16 mouse cellular contexts compared by ENCODE assay signal in the genomic region with DNA sequence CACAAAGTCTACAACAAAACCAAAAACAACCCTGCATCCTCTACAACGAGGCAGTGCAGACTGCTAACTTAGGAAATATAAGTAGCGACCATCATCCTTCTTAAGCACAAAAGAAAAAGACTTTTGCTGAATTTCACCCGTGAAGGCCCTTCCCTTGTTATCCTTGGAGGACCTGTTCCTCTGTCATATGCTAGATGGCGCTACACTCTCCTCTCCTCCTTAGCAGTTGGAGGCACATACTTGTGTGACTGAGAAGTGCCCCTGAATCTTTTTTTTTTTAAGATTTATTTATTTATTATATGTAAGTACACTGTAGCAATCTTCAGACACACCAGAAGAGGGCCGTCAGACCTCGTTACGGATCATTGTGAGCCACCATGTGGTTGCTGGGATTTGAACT. TPM values are rescaled to one million over a fixed set of nuclear protein-coding genes. Genes with fewer than 3 reads are reported as not detected.
DNase-seq lines count a peak whose midpoint lies in the region; ATAC-seq and TF ChIP-seq lines count a peak whose summit lies in the region.
"Had no signal": no experiment of that assay in that cellular context is flagged by ENCODE, and none has a peak within 500 bp of the region (broad histone marks: within the 10 kb centered on the region; RNA-seq: fewer than 3 reads in every experiment).

No protein-coding gene starts in this region.

- WGBS in heart, postnatal 0 days = 82% methylated on average over 7 of the region's 7 CpGs
- 87% methylated on average over 7 of the region's 7 CpGs for WGBS in lung, embryonic 14.5 days

- no peak for TF ChIP-seq EP300 in heart, postnatal 0 days (IDR thresholded peaks at IDR 0.05; ENCODE audit: low read depth)

- peak; percentile 21; the same call in 1 of the 2 replicates for TF ChIP-seq CTCF in heart, postnatal 0 days (IDR thresholded peaks at IDR 0.05; ENCODE audit: low read depth)
- peak; percentile 37 for TF ChIP-seq CTCF in lung, embryonic 14.5 days (IDR thresholded peaks at IDR 0.05; ENCODE audit: low read depth)

- peaks cover 9% of the 10 kb centered on the region; the same call in 1 of the 2 replicates for H3K4me1 ChIP-seq in heart, postnatal 0 days (ENCODE audit: control insufficient read depth, insufficient read depth)
- no peaks in the 10 kb centered on the region for H3K4me1 ChIP-seq in lung, embryonic 14.5 days (ENCODE audit: insufficient read depth)
- H3K4me1 ChIP-seq: megakaryocyte, embryonic 14.5 days had no signal

- no peaks in the 10 kb centered on the region for H3K9me3 ChIP-seq in heart, postnatal 0 days (replicated peaks; ENCODE audit: control insufficient read depth, low read length)
- H3K9me3 ChIP-seq in lung, embryonic 14.5 days (ENCODE audit: low read depth, low read length) = no peaks in the 10 kb centered on the region
- H3K9me3 ChIP-seq: hindbrain, embryonic 13.5 days; limb, embryonic 13.5 days; megakaryocyte, embryonic 14.5 days; neural tube, embryonic 13.5 days had no signal

- ATAC-seq in heart, postnatal 0 days (ENCODE audit: insufficient read depth, low read depth) = no peak
- ATAC-seq in lung, embryonic 14.5 days (ENCODE audit: insufficient read depth) = no peak

- peaks cover 10% of the 10 kb centered on the region; the same call in 1 of the 2 replicates for H3K36me3 ChIP-seq in heart, postnatal 0 days (replicated peaks; ENCODE audit: control insufficient read depth, insufficient read depth, low read length)
- H3K36me3 ChIP-seq in lung, embryonic 14.5 days (ENCODE audit: insufficient read depth) = no peaks in the 10 kb centered on the region
- H3K36me3 ChIP-seq in splenic B cell, adult 2 months (ENCODE audit: control insufficient read depth, insufficient read depth, low read length, poor library complexity, severe bottlenecking) = no peaks in the 10 kb centered on the region

- H3K27me3 ChIP-seq in heart, postnatal 0 days (ENCODE audit: control insufficient read depth, insufficient read depth, low read length) = no peaks in the 10 kb centered on the region
- H3K27me3 ChIP-seq in lung, embryonic 14.5 days (ENCODE audit: insufficient read depth, low read length) = no peaks in the 10 kb centered on the region
- peaks cover 1% of the 10 kb centered on the region; the same call in 1 of the 2 replicates for H3K27me3 ChIP-seq in splenic B cell, adult 2 months (ENCODE audit: control insufficient read depth, insufficient read depth, low read length, poor library complexity, severe bottlenecking)
- H3K27me3 ChIP-seq: hindbrain, embryonic 13.5 days; limb, embryonic 13.5 days; neural tube, embryonic 13.5 days had no signal

- no peak for DNase-seq in heart, postnatal 0 days (ENCODE audit: low spot score)
- DNase-seq in heart, adult 9 months (ENCODE audit: low spot score in 2 of 2) = no peak
- no peak for DNase-seq in lung, embryonic 14.5 days
- DNase-seq in lung, postnatal 10 days = no peak
- DNase-seq in ES-CJ7 (ENCODE audit: low read depth, low spot score) = peak; percentile 35
- peak; percentile 9 for DNase-seq in splenic B cell, adult 2 months (ENCODE audit: low read depth, low spot score)
- no peak for DNase-seq in spleen, adult 12 weeks (ENCODE audit: low spot score)
- DNase-seq in frontal cortex, postnatal 36 days (ENCODE audit: low spot score in 2 of 2) = no peak
- DNase-seq: adrenal gland, adult 8-10 months; gastrocnemius, postnatal 14 days; kidney, adult 8-10 months; lung, adult 2 months had no signal

- no peak overlapping the region for H3K27ac ChIP-seq in heart, postnatal 0 days (ENCODE audit: low read depth)
- no peak overlapping the region for H3K27ac ChIP-seq in lung, embryonic 14.5 days (ENCODE audit: low read depth)
- H3K27ac ChIP-seq: limb, embryonic 13.5 days; neural tube, embryonic 13.5 days had no signal

- H3K4me3 ChIP-seq in heart, postnatal 0 days (ENCODE audit: low read depth, low read length) = no peak overlapping the region
- no peak overlapping the region for H3K4me3 ChIP-seq in lung, embryonic 14.5 days (ENCODE audit: low read depth, low read length)
- H3K4me3 ChIP-seq: hindbrain, embryonic 13.5 days; limb, embryonic 13.5 days; megakaryocyte, embryonic 14.5 days; neural tube, embryonic 13.5 days had no signal

- H3K4me2 ChIP-seq in heart, postnatal 0 days (ENCODE audit: low read depth, low read length) = no peak overlapping the region
- no peak overlapping the region for H3K4me2 ChIP-seq in lung, embryonic 14.5 days
- H3K4me2 ChIP-seq: hindbrain, embryonic 13.5 days; limb, embryonic 13.5 days; neural tube, embryonic 13.5 days had no signal

- H3K9ac ChIP-seq in heart, postnatal 0 days (replicated peaks; ENCODE audit: low read depth, low read length) = no peak overlapping the region
- no peak overlapping the region for H3K9ac ChIP-seq in lung, embryonic 14.5 days
- H3K9ac ChIP-seq: hindbrain, embryonic 13.5 days; limb, embryonic 13.5 days; neural tube, embryonic 13.5 days had no signal

RNA-seq across cellular contexts. Expression of gene Map1b, which starts 20.2 kb away (rescaled TPM):
- total RNA-seq in heart, postnatal 0 days (2014; rRNA removed; ENCODE audit: low replicate concordance) = 23.2 and 34.1 TPM in 2 replicates
- 43.6 and 54.0 TPM in 2 replicates for polyA plus RNA-seq in heart, postnatal 0 days (2015; fragmentation: Nextera tagmentation; extraction: Ambion mirVana)
- 72.2 and 73.3 TPM in 2 replicates for polyA plus RNA-seq in lung, embryonic 14.5 days (2014; fragmentation: Nextera tagmentation; extraction: Ambion mirVana)

Comparison
In these comparisons a context has a peak if more than half of its experiments do, and no peak if none do; other contexts are left out.
1. DNase-seq: peak in ES-CJ7 (single experiment) and splenic B cell, adult 2 months (single experiment); none in heart, postnatal 0 days (single experiment), heart, adult 9 months (0 of 2), lung, embryonic 14.5 days (single experiment), lung, postnatal 10 days (single experiment), spleen, adult 12 weeks (single experiment) and frontal cortex, postnatal 36 days (0 of 2).